Mouse (Mus musculus) liver, embryonic 14.5 days (tissue): ENCODE measurements around the gene Sdhc. TPM values are rescaled to one million over a fixed set of nuclear protein-coding genes. Genes with fewer than 3 reads are reported as not detected.

Experiments used
- ATAC-seq: fragments of 200-750 bp; cut with Nextera tagmentation; 2 replicates; pipeline ENCODE4 v1.8.0; 2017; ENCODE audit warnings: moderate number of reproducible peaks, mild to moderate bottlenecking, moderate library complexity; ENCODE audit not compliant: insufficient read depth
- DNase-seq, 3 experiments: peaks; one replicate each; pipeline ENCODE4 v3.0.0-alpha.2; 2012 to 2013; ENCODE audit warnings: low read depth in 3 of 3, low spot score in 3 of 3
- H3K27ac ChIP-seq: fragments of 300-500 bp; sonication (generic); 2 replicates; pipeline ENCODE4 v1.5.1; 2014; ENCODE audit warnings: moderate library complexity, mild to moderate bottlenecking, control low read depth, inconsistent platforms
- H3K27me3 ChIP-seq: fragments of 300-500 bp; sonication (generic); 2 replicates; pipeline ENCODE4 v1.6.1; 2014; ENCODE audit warnings: mild to moderate bottlenecking, low read length, moderate library complexity; ENCODE audit not compliant: control insufficient read depth, insufficient read depth
- H3K36me3 ChIP-seq: fragments of 300-500 bp; sonication (generic); replicated peaks from 2 replicates; pipeline ENCODE4 v1.6.1; 2014; ENCODE audit warnings: low read depth; ENCODE audit not compliant: control insufficient read depth, insufficient read depth
- H3K4me1 ChIP-seq, 2 experiments: fragments of 200-500 bp in 1 of 2; fragments of 300-500 bp in 1 of 2; sonication (generic) in 1 of 2; replicated peaks; 2 replicates each; pipeline ENCODE4 v1.6.1; 2012 to 2014; ENCODE audit warnings: antibody characterized with exemption in 1 of 2, inconsistent platforms in 1 of 2, low read length in 1 of 2; ENCODE audit not compliant: control insufficient read depth in 2 of 2, insufficient read depth in 2 of 2
- H3K4me2 ChIP-seq: fragments of 300-500 bp; sonication (generic); 2 replicates; pipeline ENCODE4 v1.6.1; 2014; ENCODE audit warnings: low read depth, mild to moderate bottlenecking, control low read depth, moderate library complexity
- H3K4me3 ChIP-seq, 2 experiments: fragments of 200-500 bp in 1 of 2; fragments of 300-500 bp in 1 of 2; sonication (generic) in 1 of 2; 2 replicates each; pipeline ENCODE4 v1.5.1; 2012 to 2014; ENCODE audit warnings: low read depth in 2 of 2, low read length in 2 of 2, mild to moderate bottlenecking in 2 of 2, control low read depth in 1 of 2, inconsistent platforms in 1 of 2, moderate library complexity in 1 of 2; ENCODE audit not compliant: insufficient read depth in 1 of 2
- H3K9ac ChIP-seq: fragments of 300-500 bp; sonication (generic); replicated peaks from 2 replicates; pipeline ENCODE4 v1.6.1; 2014; ENCODE audit warnings: mild to moderate bottlenecking, control low read depth, moderate library complexity
- H3K9me3 ChIP-seq: fragments of 300-500 bp; sonication (generic); 2 replicates; pipeline ENCODE4 v1.6.1; 2016; ENCODE audit warnings: low read length, mixed read lengths; ENCODE audit not compliant: control insufficient read depth
- CTCF ChIP-seq: IDR thresholded peaks from 2 replicates; pipeline ENCODE4 v1.5.1; 2016; ENCODE audit warnings: antibody characterized with exemption, low read depth, control low read depth
- EP300 ChIP-seq: IDR thresholded peaks from 2 replicates; pipeline ENCODE4 v1.6.1; 2016; ENCODE audit warnings: antibody characterized with exemption, low read depth
- WGBS: fragments of 180-500 bp; shearing (Covaris S2); extraction: QIAGEN DNeasy Blood & Tissue Kit; methylation state at CpG from one replicate; pipeline ENCODE4 v1.1.7; 2014; ENCODE audit not compliant: insufficient replicate concordance; 5-methylcytosine and 5-hydroxymethylcytosine counted together
- polyA plus RNA-seq, 2 experiments: library from polyadenylated mRNA; depleted of rRNA in 1 of 2; stranded (reverse) in 1 of 2; unstranded in 1 of 2; fragments of >200 nt; fragmentation: Nextera tagmentation in 1 of 2; extraction: Ambion mirVana in 1 of 2; gene quantifications; 2 replicates each; pipeline versions ENCODE4 v1.2.1 to v1.2.3; 2012 to 2014

The Sdhc gene
- polyA plus RNA-seq, 2 experiments: 111 to 147 TPM

DNA sequence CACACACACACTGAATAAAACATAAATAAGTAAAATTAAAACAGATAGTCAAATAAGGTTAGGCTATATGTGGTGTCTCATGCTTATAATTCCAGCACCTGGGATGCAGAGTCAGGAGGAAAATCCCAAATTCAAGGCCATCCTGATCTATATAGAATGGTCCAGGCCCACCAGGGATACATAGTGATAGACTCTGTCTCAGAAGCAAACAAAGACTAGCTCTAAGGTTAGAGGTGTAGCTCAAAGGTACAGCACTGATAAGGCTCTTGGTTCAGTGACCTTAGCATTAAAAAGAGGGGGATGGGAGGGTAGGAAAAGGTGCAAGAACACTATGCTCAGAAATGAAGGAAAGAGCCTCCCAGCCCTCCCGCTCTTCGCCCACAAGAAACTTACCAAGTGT is 14.8 kb downstream of the Sdhc start:
- H3K36me3 ChIP-seq: peaks cover 43% of the 10 kb centered on the region
- WGBS: 85% methylated on average over 2 of the region's 2 CpGs
- no peak overlapping the region for H3K4me2 ChIP-seq
- no peaks in the 10 kb centered on the region for H3K27me3 ChIP-seq
- DNase-seq (no peak), ATAC-seq (no peak)
- TF ChIP-seq EP300: no peak
- TF ChIP-seq CTCF: no peak
- H3K27ac ChIP-seq: no peak overlapping the region
- H3K9me3 ChIP-seq: no peaks in the 10 kb centered on the region
- no peak overlapping the region for H3K9ac ChIP-seq
- H3K4me3 ChIP-seq: no peak overlapping the region
- H3K4me1 ChIP-seq: peaks cover 0 to 3% of the 10 kb centered on the region in 2 experiments; a peak in 2 of 4 replicates

DNA sequence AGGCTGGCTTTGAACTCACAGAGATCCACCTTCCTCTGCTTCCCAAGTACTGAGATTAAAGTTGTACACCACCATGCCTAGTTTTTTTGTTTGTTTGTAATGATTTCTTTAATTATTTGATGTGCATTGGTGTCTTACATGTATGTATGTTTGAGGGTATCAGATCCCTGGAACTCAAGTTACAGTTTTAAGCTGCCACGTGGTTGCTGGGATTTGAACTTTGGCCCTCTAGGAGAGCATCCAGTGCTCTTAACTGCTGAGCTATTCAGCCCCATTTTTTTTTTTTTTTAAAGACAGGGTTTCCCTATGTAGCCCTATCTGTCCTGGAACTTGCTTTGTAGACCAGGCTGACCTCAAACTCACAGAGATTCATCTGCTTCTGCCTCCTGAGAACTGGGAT is 19.4 kb downstream of the Sdhc start:
- H3K9ac ChIP-seq: no peak overlapping the region
- no peaks in the 10 kb centered on the region for H3K27me3 ChIP-seq
- WGBS: 63% methylated on average over 1 of the region's 1 CpGs
- DNase-seq: no peak
- TF ChIP-seq CTCF (no peak), EP300 (no peak)
- no peaks in the 10 kb centered on the region for H3K9me3 ChIP-seq
- H3K4me1 ChIP-seq: peaks cover 0 to 3% of the 10 kb centered on the region in 2 experiments; a peak in 2 of 4 replicates
- peaks cover 34% of the 10 kb centered on the region for H3K36me3 ChIP-seq
- no peak overlapping the region for H3K4me2 ChIP-seq
- ATAC-seq: no peak
- no peak overlapping the region for H3K27ac ChIP-seq
- H3K4me3 ChIP-seq: no peak overlapping the region

- Histone ChIP-seq H3K4me2 (no peak overlapping the region), H3K9ac (no peak overlapping the region), H3K4me3 (no peak overlapping the region), H3K4me1 (peaks cover 8 to 9% of the 10 kb centered on the region in 2 experiments), H3K27ac (no peak overlapping the region), H3K36me3 (peaks cover 26% of the 10 kb centered on the region), H3K27me3 (no peaks in the 10 kb centered on the region), H3K9me3 (no peaks in the 10 kb centered on the region)
- DNase-seq (no peak), ATAC-seq (no peak)
- TF ChIP-seq EP300 (no peak), CTCF (peak; percentile 14; the same call in 1 of the 2 replicates)
- 88% methylated on average over 7 of the region's 7 CpGs for WGBS
These were observed 21.2 kb downstream of the Sdhc start for GRCm38 (mm10) chr1:171129251-171129650.

DNA sequence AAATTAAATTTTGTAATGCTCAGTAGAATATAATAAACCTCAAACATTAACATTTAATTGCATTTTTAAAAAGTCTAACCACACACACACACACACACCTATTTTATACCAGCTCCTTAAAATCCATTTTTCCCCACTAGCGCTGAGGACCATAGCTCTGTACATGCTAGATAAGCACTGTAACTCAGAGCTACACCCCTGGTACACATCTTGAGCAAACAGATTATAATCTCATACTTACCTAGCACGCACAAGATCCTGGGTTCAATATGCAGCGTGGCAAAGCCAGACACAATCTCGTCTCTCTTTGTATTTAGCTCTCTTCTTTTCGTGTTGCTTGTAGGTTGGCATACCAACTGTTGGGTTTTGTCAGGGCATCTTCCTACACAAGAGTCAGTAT is 26.0 kb downstream of the Sdhc start:
- peak overlapping the region; percentile 74 for H3K27ac ChIP-seq
- peak overlapping the region in 1 of 2 experiments; percentile 18; a peak in 1 of 4 replicates for H3K4me3 ChIP-seq
- peak; percentile 84 for TF ChIP-seq EP300
- no peak for TF ChIP-seq CTCF
- peak overlapping the region; percentile 40 for H3K9ac ChIP-seq
- H3K4me2 ChIP-seq: peak overlapping the region; percentile 54
- 15% methylated on average over 5 of the region's 5 CpGs for WGBS
- H3K4me1 ChIP-seq: peaks cover 19 to 33% of the 10 kb centered on the region in 2 experiments
- ATAC-seq (peak; percentile 92), DNase-seq (peak; percentile 61 to 87 (median 61))
- H3K9me3 ChIP-seq: no peaks in the 10 kb centered on the region
- peaks cover 5% of the 10 kb centered on the region for H3K36me3 ChIP-seq
- H3K27me3 ChIP-seq: no peaks in the 10 kb centered on the region

DNA sequence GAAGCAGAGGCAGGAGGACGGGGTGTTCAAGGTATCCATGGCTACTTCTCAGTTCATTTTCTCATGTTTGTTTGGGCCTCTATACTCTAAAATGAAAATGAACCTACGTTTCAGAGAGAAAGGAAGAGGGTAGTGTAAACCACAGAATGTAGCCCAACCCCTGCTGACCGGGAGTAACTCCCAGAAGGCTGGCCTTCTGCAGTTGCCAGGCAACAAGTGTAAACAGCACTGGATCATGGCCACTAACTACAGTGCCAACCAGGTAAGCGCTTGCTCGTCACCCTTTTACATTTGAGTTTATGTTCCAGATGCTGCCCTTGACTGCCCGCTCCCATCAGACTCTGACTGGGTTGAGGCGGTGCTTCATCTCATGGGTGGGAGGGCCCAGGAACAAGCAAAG is 27.5 kb downstream of the Sdhc start:
- Histone ChIP-seq H3K4me3 (no peak overlapping the region), H3K4me1 (peaks cover 19 to 33% of the 10 kb centered on the region in 2 experiments), H3K4me2 (no peak overlapping the region; the same call in 1 of the 2 replicates), H3K27me3 (no peaks in the 10 kb centered on the region), H3K9me3 (no peaks in the 10 kb centered on the region), H3K9ac (no peak overlapping the region), H3K27ac (no peak overlapping the region), H3K36me3 (no peaks in the 10 kb centered on the region; the same call in 1 of the 2 replicates)
- TF ChIP-seq EP300 (no peak), CTCF (no peak)
- peak in 1 of 3 experiments; percentile 68 for DNase-seq
- ATAC-seq: 0 out of 2 replicates have a peak, but pooled peaks have one; percentile 12
- 36% methylated on average over 7 of the region's 7 CpGs for WGBS
